Mouse (Mus musculus) C2C12 (cell line): ENCODE data around the gene Ktn1. TPM values are rescaled to one million over a fixed set of nuclear protein-coding genes. Genes with fewer than 3 reads are reported as not detected.

Source experiments
- H3K27me3 ChIP-seq: one replicate; pipeline ENCODE4 v1.6.1; 2011; ENCODE audit not compliant: control insufficient read depth, insufficient read depth, insufficient read length
- H3K36me3 ChIP-seq: one replicate; pipeline ENCODE4 v1.6.1; 2011; ENCODE audit not compliant: control insufficient read depth, insufficient read depth
- H3K4me3 ChIP-seq: one replicate; pipeline ENCODE4 v1.5.1; 2011; ENCODE audit warnings: mild to moderate bottlenecking, control low read depth; ENCODE audit not compliant: poor library complexity, insufficient read depth, severe bottlenecking
- H3K79me2 ChIP-seq: one replicate; pipeline ENCODE4 v1.6.1; 2011; ENCODE audit not compliant: control insufficient read depth, insufficient read depth
- H3K79me3 ChIP-seq: one replicate; pipeline ENCODE4 v1.6.1; 2011; ENCODE audit warnings: low read depth, control low read depth
- H3ac ChIP-seq: one replicate; pipeline ENCODE3; 2011; ENCODE audit warnings: low read depth; ENCODE audit not compliant: control insufficient read depth, insufficient read length
- CEBPB ChIP-seq: IDR thresholded peaks from one replicate; pipeline ENCODE4 v1.6.1; 2011; ENCODE audit warnings: low read depth, mild to moderate bottlenecking, control low read depth, moderate library complexity
- CTCF ChIP-seq: IDR thresholded peaks from one replicate; pipeline ENCODE4 v1.5.1; 2011; ENCODE audit not compliant: control insufficient read depth, insufficient read depth, insufficient read length
- FOSL1 ChIP-seq: IDR thresholded peaks from one replicate; pipeline ENCODE4 v1.8.0; 2011; ENCODE audit warnings: mild to moderate bottlenecking, low read length; ENCODE audit not compliant: poor library complexity, insufficient read depth, severe bottlenecking
- MAX ChIP-seq: IDR thresholded peaks from one replicate; pipeline ENCODE4 v1.6.1; 2011; ENCODE audit warnings: mild to moderate bottlenecking, control low read depth
- MYOD1 ChIP-seq: IDR thresholded peaks from one replicate; pipeline ENCODE4 v1.6.1; 2011; ENCODE audit warnings: low read depth; ENCODE audit not compliant: control insufficient read depth, insufficient read length
- MYOG ChIP-seq: IDR thresholded peaks from one replicate; pipeline ENCODE4 v1.6.1; 2011; ENCODE audit not compliant: control insufficient read depth, insufficient read length; ENCODE audit errors: extremely low read depth
- USF1 ChIP-seq: IDR thresholded peaks from one replicate; pipeline ENCODE4 v1.6.1; 2011; ENCODE audit warnings: low read depth, mild to moderate bottlenecking, control low read depth, moderate library complexity
- polyA plus RNA-seq: library from polyadenylated mRNA; unstranded; fragments of >200 nt; fragmentation: generic; extraction: Trizol; gene quantifications from one replicate; pipeline ENCODE4 v1.2.1, GENCODE M21; 2012; ENCODE audit warnings: missing spikeins

The Ktn1 gene
- polyA plus RNA-seq, 1 experiment, result 14.8 TPM

DNA sequence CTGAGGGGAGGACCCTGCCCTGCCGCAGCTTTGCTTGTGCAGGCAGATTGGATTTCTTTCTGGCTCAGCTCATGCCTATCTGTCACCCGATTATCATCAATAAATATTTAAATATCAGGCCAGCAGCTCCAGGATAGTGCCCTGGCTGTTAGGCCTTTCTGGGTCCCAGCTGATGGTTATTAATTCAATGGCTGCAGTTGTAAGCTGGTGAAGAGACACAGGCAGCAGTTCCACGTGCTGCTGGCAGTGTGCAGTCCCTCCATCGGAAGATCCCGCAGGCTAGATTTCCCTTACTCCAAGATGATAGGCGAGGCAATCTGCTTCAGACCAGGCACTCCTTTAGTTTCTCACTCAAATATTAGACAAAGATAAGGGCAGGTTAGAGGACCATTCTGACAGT lies 116.9 kb downstream of the Ktn1 start:
- Histone ChIP-seq H3ac (no peak overlapping the region), H3K4me3 (no peak overlapping the region), H3K36me3 (no peaks in the 10 kb centered on the region), H3K79me2 (no peaks in the 10 kb centered on the region), H3K27me3 (no peaks in the 10 kb centered on the region), H3K79me3 (no peaks in the 10 kb centered on the region)
- no peak for TF ChIP-seq CTCF
- TF ChIP-seq CEBPB, result no peak
- no peak for TF ChIP-seq FOSL1
- TF ChIP-seq MYOD1, result no peak
- no peak for TF ChIP-seq MYOG
- TF ChIP-seq MAX, result no peak
- TF ChIP-seq USF1, result no peak

GRCm38 (mm10) chr14:47765796-47766195 lies 117.5 kb downstream of the Ktn1 start:
- H3K27me3 ChIP-seq, result no peaks in the 10 kb centered on the region
- H3K36me3 ChIP-seq, result no peaks in the 10 kb centered on the region
- no peak overlapping the region for H3ac ChIP-seq
- H3K79me2 ChIP-seq, result no peaks in the 10 kb centered on the region
- TF ChIP-seq MYOG (no peak), CEBPB (no peak), CTCF (no peak), MAX (no peak), FOSL1 (no peak), USF1 (no peak), MYOD1 (no peak)
- H3K79me3 ChIP-seq, result no peaks in the 10 kb centered on the region
- H3K4me3 ChIP-seq, result no peak overlapping the region

DNA sequence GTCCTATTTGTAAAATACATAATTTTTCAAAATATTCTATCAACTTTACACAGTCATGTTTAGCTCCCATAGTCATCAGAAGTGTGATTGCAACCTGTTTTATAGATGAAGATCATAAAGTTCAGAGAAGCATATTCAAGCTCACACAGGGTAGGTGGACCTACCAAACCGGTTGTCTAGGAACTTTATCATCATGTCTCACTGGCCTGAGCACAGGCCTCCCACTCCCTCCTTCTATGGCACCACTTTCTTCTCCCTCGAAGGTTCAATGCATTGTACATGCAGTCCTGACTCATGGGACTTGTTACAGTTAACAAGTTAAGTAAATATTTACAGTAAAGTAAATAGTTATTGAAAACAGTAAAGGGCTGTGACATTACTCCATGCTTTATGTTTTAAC lies 118.1 kb downstream of the Ktn1 start:
- Histone ChIP-seq H3ac (no peak overlapping the region), H3K4me3 (no peak overlapping the region), H3K79me3 (no peaks in the 10 kb centered on the region), H3K79me2 (no peaks in the 10 kb centered on the region), H3K27me3 (no peaks in the 10 kb centered on the region), H3K36me3 (no peaks in the 10 kb centered on the region)
- TF ChIP-seq MAX (no peak), MYOD1 (no peak), MYOG (no peak), FOSL1 (no peak), CEBPB (no peak), USF1 (no peak), CTCF (no peak)

GRCm38 (mm10) chr14:47771496-47771895 lies 123.2 kb downstream of the Ktn1 start:
- H3K79me2 ChIP-seq, result no peaks in the 10 kb centered on the region
- no peaks in the 10 kb centered on the region for H3K79me3 ChIP-seq
- no peaks in the 10 kb centered on the region for H3K36me3 ChIP-seq
- no peak overlapping the region for H3K4me3 ChIP-seq
- TF ChIP-seq USF1 (no peak), MYOG (no peak), FOSL1 (no peak), CTCF (no peak), MYOD1 (no peak), CEBPB (no peak), MAX (no peak)
- no peaks in the 10 kb centered on the region for H3K27me3 ChIP-seq
- no peak overlapping the region for H3ac ChIP-seq

- no peak overlapping the region for H3ac ChIP-seq
- no peaks in the 10 kb centered on the region for H3K79me3 ChIP-seq
- H3K36me3 ChIP-seq, result no peaks in the 10 kb centered on the region
- H3K27me3 ChIP-seq, result no peaks in the 10 kb centered on the region
- H3K79me2 ChIP-seq, result no peaks in the 10 kb centered on the region
- no peak overlapping the region for H3K4me3 ChIP-seq
- TF ChIP-seq CTCF (no peak), USF1 (no peak), FOSL1 (no peak), CEBPB (no peak), MYOG (no peak), MAX (no peak), MYOD1 (no peak)
These were observed 127.3 kb downstream of the Ktn1 start for GRCm38 (mm10) chr14:47775543-47775942.

DNA sequence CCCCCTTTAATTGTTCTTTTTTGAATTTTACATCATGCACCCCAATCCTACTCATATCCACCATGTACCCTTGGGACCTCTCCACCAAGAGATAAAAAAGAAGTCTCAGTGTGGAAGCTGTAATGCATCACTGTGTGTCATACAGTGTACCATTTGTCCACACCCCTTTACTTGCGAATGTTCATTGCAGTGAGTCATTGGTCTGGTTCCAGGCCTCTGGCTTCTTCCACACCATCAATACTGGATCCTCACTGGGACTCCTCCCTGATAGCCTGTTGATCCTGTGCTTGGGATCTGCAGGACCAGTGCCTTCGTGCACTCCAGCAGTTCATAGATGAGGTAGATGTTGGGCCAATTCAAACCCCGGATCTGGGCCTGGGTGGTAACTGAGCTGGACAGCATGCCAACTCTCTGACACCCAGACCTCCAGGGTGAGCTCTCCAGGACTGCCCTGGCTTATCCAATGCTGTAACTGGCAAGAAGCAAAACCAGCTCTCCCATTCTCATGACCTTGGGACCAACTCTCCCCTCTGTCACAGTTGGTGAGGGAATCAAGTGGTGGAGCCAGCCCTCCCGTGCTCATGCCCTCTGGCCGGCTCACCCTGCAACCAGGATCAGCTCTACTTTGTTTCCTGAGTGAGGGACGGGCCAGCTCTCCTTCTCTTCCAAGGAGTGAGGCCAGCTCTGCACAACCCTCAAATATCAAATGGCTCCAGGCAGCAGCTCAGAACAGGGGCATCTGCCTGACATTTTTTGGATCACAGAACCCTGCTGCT lies 128.2 kb downstream of the Ktn1 start:
- Histone ChIP-seq H3K36me3 (no peaks in the 10 kb centered on the region), H3K79me2 (no peaks in the 10 kb centered on the region), H3ac (no peak overlapping the region), H3K27me3 (no peaks in the 10 kb centered on the region), H3K79me3 (no peaks in the 10 kb centered on the region), H3K4me3 (no peak overlapping the region)
- TF ChIP-seq MYOD1, result no peak
- no peak for TF ChIP-seq CTCF
- no peak for TF ChIP-seq MAX
- TF ChIP-seq MYOG, result no peak
- no peak for TF ChIP-seq FOSL1
- no peak for TF ChIP-seq CEBPB
- TF ChIP-seq USF1, result no peak
